Mouse (Mus musculus) heart, embryonic 15.5 days (tissue): ENCODE data around the gene Cnep1r1. TPM values are rescaled to one million over a fixed set of nuclear protein-coding genes. Genes with fewer than 3 reads are reported as not detected.
A peak's percentile ranks its signal among the peaks of the same experiment; 100 is the strongest.

Experiments
- ATAC-seq: fragments of 200-750 bp; cut with Nextera tagmentation; replicated peaks from 2 replicates; pipeline ENCODE4 v1.8.0; 2017; ENCODE audit warnings: low read depth, moderate TSS enrichment; ENCODE audit not compliant: insufficient number of reproducible peaks, insufficient read depth, low FRiP score
- H3K27ac ChIP-seq: fragments of 300-500 bp; sonication (generic); 2 replicates; pipeline ENCODE4 v1.5.1; 2015; ENCODE audit warnings: mild to moderate bottlenecking, inconsistent platforms
- H3K27me3 ChIP-seq: fragments of 300-500 bp; sonication (generic); 2 replicates; pipeline ENCODE4 v1.6.1; 2015; ENCODE audit warnings: inconsistent platforms
- H3K36me3 ChIP-seq: fragments of 300-500 bp; sonication (generic); 2 replicates; pipeline ENCODE4 v1.6.1; 2015; ENCODE audit warnings: mild to moderate bottlenecking, inconsistent platforms
- H3K4me1 ChIP-seq: fragments of 300-500 bp; sonication (generic); replicated peaks from 2 replicates; pipeline ENCODE4 v1.6.1; 2015; ENCODE audit warnings: inconsistent platforms
- H3K4me2 ChIP-seq: fragments of 300-500 bp; sonication (generic); 2 replicates; pipeline ENCODE4 v1.6.1; 2015; ENCODE audit warnings: inconsistent platforms, mild to moderate bottlenecking, moderate library complexity
- H3K4me3 ChIP-seq: fragments of 300-500 bp; sonication (generic); 2 replicates; pipeline ENCODE4 v1.5.1; 2015; ENCODE audit warnings: mild to moderate bottlenecking, inconsistent platforms
- H3K9ac ChIP-seq: fragments of 300-500 bp; sonication (generic); 2 replicates; pipeline ENCODE4 v1.6.1; 2015; ENCODE audit warnings: mild to moderate bottlenecking, inconsistent platforms
- H3K9me3 ChIP-seq: fragments of 300-500 bp; sonication (generic); replicated peaks from 2 replicates; pipeline ENCODE4 v1.6.1; 2016; ENCODE audit warnings: inconsistent platforms
- WGBS: fragments of 180-500 bp; shearing (Covaris S2); methylation state at CpG from one replicate; pipeline ENCODE4 v1.1.7; 2015; ENCODE audit warnings: mixed read lengths; 5-methylcytosine and 5-hydroxymethylcytosine counted together
- polyA plus RNA-seq: library from polyadenylated mRNA; unstranded; fragments of >200 nt; fragmentation: Nextera tagmentation; extraction: Ambion mirVana; gene quantifications from 2 replicates; pipeline ENCODE4 v1.2.1, GENCODE M21; 2015

Cnep1r1 gene
- polyA plus RNA-seq = 40.6 and 41.5 TPM in 2 replicates

DNA sequence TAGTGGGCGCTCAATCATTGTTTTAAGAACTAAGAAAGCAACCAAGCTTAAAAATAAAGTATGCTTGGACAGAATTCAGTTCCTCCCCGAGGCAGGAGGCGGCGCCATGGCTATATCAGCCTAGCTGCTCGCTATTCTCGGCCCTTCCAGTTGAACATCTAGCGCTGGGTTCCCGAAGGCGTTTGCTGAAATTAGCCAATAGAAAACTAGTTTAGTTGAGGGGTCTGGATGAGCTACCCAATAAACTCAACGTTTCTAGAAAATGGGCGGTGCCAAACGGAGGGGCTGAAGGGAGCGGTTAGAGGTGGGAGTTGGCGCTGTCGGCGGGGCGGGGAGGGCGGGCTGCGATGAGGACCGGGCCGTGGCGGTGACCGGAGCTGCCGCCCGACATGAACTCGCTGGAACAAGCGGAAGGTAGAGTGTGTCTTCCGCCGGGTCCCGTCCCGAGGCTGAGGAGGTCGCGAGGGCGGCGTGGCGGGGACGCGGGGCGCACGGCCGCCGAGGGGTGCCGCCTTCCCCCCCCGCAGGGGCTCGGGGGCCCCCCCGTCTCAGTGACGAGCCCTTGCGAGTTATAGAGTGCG, at the start of gene Cnep1r1:
Gene Cnep1r1, plus strand, starts transcription at position 314 of the 581 bp plus-strand sequence.
- WGBS = under 1% methylated on average over 49 of the region's 49 CpGs
- H3K27ac ChIP-seq = peak within 1 kb of the TSS; percentile 84
- peak within 1 kb of the TSS; percentile 68 for H3K4me2 ChIP-seq
- H3K9me3 ChIP-seq = no peaks in the 10 kb centered on the region
- peak within 1 kb of the TSS; percentile 94 for H3K9ac ChIP-seq
- ATAC-seq = peak; percentile 100
- peak within 1 kb of the TSS; percentile 95 for H3K4me3 ChIP-seq
- peaks cover 6% of the 10 kb centered on the region for H3K4me1 ChIP-seq
- H3K36me3 ChIP-seq = peaks cover 18% of the 10 kb centered on the region
- peaks cover 8% of the 10 kb centered on the region; the same call in 1 of the 2 replicates for H3K27me3 ChIP-seq

DNA sequence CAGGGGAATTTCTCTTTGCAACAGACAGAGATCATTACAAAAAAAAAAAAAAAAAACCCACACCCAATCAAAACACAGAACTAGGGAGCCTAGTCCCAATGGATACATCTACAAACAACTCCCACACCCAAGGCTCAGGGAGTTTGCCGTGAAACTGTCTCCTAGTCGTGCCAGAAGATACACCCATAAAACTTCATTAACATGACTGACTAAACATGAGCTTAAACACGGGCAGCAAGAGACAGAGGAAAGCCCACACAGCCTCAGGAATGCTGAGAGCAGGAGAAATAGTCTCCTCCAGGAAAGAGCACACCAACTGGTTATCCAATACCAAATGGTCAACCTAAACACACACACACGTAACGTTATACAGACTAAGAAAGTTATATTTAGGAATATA, 36.4 kb upstream of the Cnep1r1 start:
- WGBS = 64% methylated on average over 5 of the region's 5 CpGs
- H3K27ac ChIP-seq = no peak overlapping the region
- H3K4me1 ChIP-seq = no peaks in the 10 kb centered on the region
- no peak for ATAC-seq
- H3K36me3 ChIP-seq = no peaks in the 10 kb centered on the region
- no peaks in the 10 kb centered on the region for H3K27me3 ChIP-seq
- no peaks in the 10 kb centered on the region for H3K9me3 ChIP-seq
- H3K4me2 ChIP-seq = no peak overlapping the region
- H3K9ac ChIP-seq = no peak overlapping the region
- H3K4me3 ChIP-seq = no peak overlapping the region

DNA sequence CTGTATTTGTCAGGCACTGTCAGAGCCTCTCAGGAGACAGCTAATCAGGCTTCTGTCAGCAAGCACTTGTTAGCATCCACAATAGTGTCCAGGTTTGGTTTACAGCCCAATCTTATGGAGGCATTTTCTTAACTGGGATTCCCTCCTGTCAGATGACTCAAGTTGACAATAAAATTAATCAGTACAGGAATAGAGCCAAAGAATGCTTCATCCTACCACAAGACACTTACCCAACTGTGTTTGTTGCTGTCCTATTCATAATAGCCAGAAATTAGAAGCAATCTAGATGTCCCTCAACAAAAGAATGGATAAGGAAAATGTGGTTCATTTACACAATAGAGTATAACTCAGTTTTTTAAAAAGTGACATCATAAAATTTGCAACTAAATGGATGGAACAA, 30.6 kb upstream of the Cnep1r1 start:
- Histone ChIP-seq H3K4me1 (no peaks in the 10 kb centered on the region), H3K4me3 (no peak overlapping the region), H3K36me3 (no peaks in the 10 kb centered on the region), H3K9me3 (no peaks in the 10 kb centered on the region), H3K4me2 (no peak overlapping the region), H3K27me3 (no peaks in the 10 kb centered on the region), H3K9ac (no peak overlapping the region), H3K27ac (no peak overlapping the region)
- no peak for ATAC-seq

DNA sequence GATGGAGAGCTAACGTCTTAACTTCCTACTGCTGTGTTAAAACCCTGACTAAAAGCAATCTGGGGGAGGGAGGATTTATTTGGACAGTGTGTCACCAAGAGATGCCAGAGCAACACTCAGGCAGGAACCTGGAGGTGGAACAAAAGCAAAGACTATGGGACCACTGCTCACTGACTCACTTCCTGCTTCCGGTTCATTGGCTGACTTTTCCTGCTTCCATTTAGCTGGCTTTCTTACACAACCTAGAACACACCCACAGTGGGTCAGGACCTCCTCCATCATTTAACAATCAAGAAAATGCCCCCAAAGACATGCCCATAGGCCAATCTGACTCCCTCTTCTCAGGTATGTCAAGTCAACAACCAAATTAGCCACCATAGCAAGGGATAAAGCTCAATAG, 26.9 kb upstream of the Cnep1r1 start:
- WGBS = 73% methylated on average over 2 of the region's 2 CpGs
- no peaks in the 10 kb centered on the region for H3K9me3 ChIP-seq
- no peak overlapping the region for H3K4me2 ChIP-seq
- H3K36me3 ChIP-seq = no peaks in the 10 kb centered on the region
- H3K27me3 ChIP-seq = no peaks in the 10 kb centered on the region
- H3K4me3 ChIP-seq = no peak overlapping the region
- H3K4me1 ChIP-seq = no peaks in the 10 kb centered on the region
- H3K27ac ChIP-seq = no peak overlapping the region
- H3K9ac ChIP-seq = no peak overlapping the region
- ATAC-seq = no peak

DNA sequence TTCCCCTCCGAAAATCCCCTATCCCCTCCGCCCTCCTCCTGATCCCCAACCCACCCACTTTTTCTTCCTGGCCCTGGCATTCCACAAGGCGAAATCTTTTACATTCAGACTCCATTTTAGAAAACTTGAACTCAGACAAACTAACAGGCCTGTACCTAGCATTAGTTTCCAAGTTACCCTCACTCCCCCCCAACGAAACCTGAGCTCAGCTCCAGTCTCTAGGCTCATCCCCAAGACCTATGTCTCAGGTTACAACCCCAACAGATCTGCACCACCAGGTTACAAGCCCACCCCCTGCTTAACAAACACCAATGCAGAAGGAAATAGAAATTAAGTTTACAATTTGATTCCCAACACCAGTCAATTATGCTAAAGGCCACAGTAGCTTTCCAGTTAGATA, 25.2 kb upstream of the Cnep1r1 start:
- H3K4me1 ChIP-seq = no peaks in the 10 kb centered on the region
- 69% methylated on average over 4 of the region's 4 CpGs for WGBS
- H3K27me3 ChIP-seq = no peaks in the 10 kb centered on the region
- H3K27ac ChIP-seq = no peak overlapping the region
- H3K4me2 ChIP-seq = no peak overlapping the region
- H3K9ac ChIP-seq = no peak overlapping the region
- no peak overlapping the region for H3K4me3 ChIP-seq
- ATAC-seq = no peak
- H3K9me3 ChIP-seq = no peaks in the 10 kb centered on the region
- no peaks in the 10 kb centered on the region for H3K36me3 ChIP-seq

DNA sequence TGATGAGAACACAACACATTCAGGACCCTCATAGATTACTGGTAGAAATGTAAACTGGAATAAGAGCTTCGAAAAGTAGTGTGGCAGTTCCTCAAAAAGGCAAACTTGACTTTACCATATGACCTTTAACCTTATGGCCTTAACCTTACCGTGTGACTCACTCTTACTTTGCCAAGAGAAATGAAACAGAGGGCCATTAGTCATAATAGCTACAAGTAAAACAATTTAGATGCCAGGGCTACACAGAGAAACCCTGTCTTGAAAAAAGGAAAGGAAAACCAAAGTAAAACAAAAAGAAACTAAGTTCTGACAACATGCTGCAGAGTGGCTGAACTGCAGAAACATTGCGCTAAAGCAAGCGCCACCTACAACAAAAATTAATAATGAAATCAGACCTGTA, 19.7 kb upstream of the Cnep1r1 start:
- Histone ChIP-seq H3K4me2 (no peak overlapping the region), H3K9me3 (no peaks in the 10 kb centered on the region), H3K27me3 (no peaks in the 10 kb centered on the region), H3K4me1 (no peaks in the 10 kb centered on the region), H3K27ac (no peak overlapping the region), H3K4me3 (no peak overlapping the region), H3K36me3 (no peaks in the 10 kb centered on the region), H3K9ac (no peak overlapping the region)
- 76% methylated on average over 4 of the region's 4 CpGs for WGBS
- ATAC-seq = no peak

DNA sequence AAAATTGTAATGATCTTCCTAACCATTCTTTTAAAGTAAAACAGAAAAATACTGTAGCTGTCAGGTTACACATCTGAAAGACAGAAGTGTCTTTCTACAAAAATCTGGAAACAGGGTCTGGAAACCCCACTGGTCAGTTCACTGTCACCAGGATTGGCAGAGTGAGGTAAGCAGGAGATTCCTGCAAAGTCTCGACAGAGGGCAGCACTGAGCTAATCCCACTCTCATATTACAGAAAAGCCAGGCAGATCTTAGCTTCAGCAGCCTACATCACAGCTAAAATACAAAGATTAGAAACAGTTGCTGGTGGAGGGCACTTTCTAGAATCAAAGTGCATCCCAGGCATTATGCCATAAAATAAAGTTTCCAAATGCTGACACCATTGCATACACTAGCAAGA, 19.0 kb upstream of the Cnep1r1 start:
- Histone ChIP-seq H3K9me3 (no peaks in the 10 kb centered on the region), H3K9ac (no peak overlapping the region), H3K27me3 (no peaks in the 10 kb centered on the region), H3K27ac (no peak overlapping the region), H3K4me2 (no peak overlapping the region), H3K4me1 (no peaks in the 10 kb centered on the region), H3K36me3 (no peaks in the 10 kb centered on the region), H3K4me3 (no peak overlapping the region)
- ATAC-seq = no peak
- WGBS = 0% methylated on average over 1 of the region's 1 CpGs

DNA sequence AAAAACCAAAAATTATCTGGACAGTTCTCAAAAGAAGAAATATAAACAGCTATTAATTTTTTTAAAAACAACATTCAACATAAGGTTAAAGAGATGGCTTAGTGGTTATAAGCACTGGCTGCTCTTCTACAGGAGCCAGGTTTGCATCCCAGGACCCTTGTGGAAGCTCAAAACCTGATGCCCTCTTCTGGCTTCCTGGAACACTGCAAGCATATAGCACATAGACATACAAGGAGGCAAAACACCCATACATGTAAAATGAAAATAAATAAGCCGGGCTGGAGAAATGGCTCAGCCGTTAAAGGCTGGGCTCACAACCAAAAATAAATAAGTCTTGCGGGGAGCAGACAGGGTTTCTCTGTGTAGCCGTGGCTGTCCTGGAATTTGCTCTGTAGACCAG, 9.3 kb upstream of the Cnep1r1 start:
- H3K36me3 ChIP-seq = no peaks in the 10 kb centered on the region
- 90% methylated on average over 4 of the region's 4 CpGs for WGBS
- no peak overlapping the region for H3K9ac ChIP-seq
- H3K4me3 ChIP-seq = no peak overlapping the region
- no peaks in the 10 kb centered on the region for H3K9me3 ChIP-seq
- H3K27ac ChIP-seq = no peak overlapping the region
- H3K4me1 ChIP-seq = no peaks in the 10 kb centered on the region
- H3K27me3 ChIP-seq = peaks cover 1% of the 10 kb centered on the region; the same call in 1 of the 2 replicates
- H3K4me2 ChIP-seq = no peak overlapping the region
- no peak for ATAC-seq

DNA sequence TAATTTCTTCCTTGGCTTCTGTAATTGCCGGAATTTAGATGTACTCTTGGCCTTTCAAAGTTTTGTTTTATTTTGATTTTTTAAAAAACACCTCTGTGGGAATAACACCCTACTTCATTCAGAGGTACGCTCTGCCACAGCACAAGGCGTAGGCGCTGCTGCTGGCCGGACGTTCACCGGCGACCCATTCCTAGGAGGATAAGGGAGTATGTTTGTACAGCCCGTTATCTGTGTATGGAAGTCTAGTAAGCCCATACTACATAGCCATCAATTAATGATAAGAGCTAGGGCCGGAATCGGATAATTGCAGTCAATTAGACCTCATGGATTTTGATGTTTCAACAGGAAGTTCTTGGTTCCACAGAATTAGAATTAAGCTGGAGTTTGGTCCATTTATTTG, 507 bp downstream of the Cnep1r1 start:
- peak overlapping the region; percentile 94 for H3K9ac ChIP-seq
- WGBS = under 1% methylated on average over 11 of the region's 11 CpGs
- H3K36me3 ChIP-seq = peaks cover 18% of the 10 kb centered on the region
- peak overlapping the region; percentile 84 for H3K27ac ChIP-seq
- H3K27me3 ChIP-seq = peaks cover 8% of the 10 kb centered on the region; the same call in 1 of the 2 replicates
- H3K4me1 ChIP-seq = peaks cover 6% of the 10 kb centered on the region
- no peaks in the 10 kb centered on the region for H3K9me3 ChIP-seq
- no peak for ATAC-seq
- peak overlapping the region; percentile 95 for H3K4me3 ChIP-seq
- peak overlapping the region; percentile 68 for H3K4me2 ChIP-seq

DNA sequence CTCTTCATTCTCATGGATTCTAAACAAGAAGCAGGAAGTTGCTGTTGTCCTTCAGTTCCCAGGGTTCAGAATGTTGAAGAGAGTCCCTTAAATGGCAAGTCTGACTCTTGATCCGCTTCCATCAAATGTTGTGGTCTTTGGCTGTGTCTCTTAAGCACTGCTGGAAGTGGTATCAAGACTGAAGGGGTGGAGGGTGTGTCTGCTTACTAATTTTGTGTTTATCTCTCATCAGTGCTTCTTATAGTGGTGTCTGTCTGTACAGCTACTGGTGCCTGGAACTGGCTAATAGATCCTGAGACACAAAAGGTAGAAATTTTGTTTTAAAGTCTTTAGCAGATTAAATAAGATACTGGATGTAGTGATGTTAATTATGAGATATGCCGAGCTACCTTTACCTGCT, 6.3 kb downstream of the Cnep1r1 start:
- Histone ChIP-seq H3K4me2 (no peak overlapping the region), H3K27ac (no peak overlapping the region), H3K4me1 (no peaks in the 10 kb centered on the region), H3K36me3 (peaks cover 49% of the 10 kb centered on the region), H3K27me3 (no peaks in the 10 kb centered on the region), H3K9ac (no peak overlapping the region), H3K4me3 (no peak overlapping the region), H3K9me3 (no peaks in the 10 kb centered on the region)
- ATAC-seq = no peak
- 89% methylated on average over 2 of the region's 2 CpGs for WGBS

DNA sequence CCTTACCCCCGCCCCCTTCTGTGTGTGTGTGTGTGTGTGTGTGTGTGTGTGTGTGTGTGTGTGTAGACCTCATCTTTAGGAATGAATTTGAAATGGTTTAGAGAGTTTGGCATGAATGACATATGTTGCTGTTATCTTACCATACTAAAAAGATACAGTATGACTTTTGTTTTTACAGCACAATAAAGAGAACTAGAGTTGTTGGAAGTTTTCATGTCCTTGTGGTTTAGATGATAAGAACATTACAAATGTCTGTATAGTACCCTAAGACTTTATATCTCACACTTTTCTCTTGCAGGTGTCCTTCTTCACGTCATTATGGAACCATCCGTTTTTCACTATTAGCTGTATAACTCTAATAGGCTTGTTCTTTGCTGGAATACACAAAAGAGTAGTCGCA, 10.8 kb downstream of the Cnep1r1 start:
- H3K4me2 ChIP-seq = no peak overlapping the region
- H3K9me3 ChIP-seq = no peaks in the 10 kb centered on the region
- no peaks in the 10 kb centered on the region for H3K27me3 ChIP-seq
- no peak for ATAC-seq
- no peaks in the 10 kb centered on the region for H3K4me1 ChIP-seq
- no peak overlapping the region for H3K4me3 ChIP-seq
- H3K36me3 ChIP-seq = peaks cover 66% of the 10 kb centered on the region
- H3K9ac ChIP-seq = no peak overlapping the region
- 89% methylated on average over 4 of the region's 4 CpGs for WGBS
- no peak overlapping the region for H3K27ac ChIP-seq

DNA sequence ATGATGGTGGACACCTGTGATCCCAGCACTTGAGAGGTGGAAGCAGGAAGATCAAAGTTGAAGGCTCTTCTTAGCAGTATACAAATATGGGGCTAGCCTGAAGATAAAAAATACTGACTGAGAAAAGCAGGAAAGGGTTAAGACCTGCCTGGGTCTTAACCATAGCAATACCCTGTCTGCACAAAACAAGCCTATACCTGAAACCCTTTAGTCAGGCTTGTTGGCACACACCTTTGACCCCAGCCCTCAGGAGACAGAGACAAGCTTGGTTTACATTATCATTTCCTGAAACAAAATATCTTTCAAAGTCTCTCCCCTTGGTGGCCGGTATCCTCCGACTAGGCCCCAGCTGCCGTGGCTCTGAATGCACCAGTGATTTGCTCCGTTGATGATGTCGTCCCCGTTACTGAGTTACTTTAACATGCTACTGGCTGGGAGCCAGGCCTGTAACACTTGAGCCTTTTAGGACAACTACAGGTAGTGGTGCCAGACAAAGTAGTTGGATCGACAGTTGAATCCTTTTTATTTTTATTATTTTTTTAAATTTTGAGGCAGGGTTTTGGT, 12.3 kb downstream of the Cnep1r1 start:
- Histone ChIP-seq H3K9me3 (no peaks in the 10 kb centered on the region), H3K4me3 (no peak overlapping the region), H3K27ac (no peak overlapping the region), H3K9ac (no peak overlapping the region), H3K27me3 (no peaks in the 10 kb centered on the region), H3K4me2 (no peak overlapping the region), H3K36me3 (peaks cover 67% of the 10 kb centered on the region), H3K4me1 (no peaks in the 10 kb centered on the region)
- ATAC-seq = no peak
- 57% methylated on average over 7 of the region's 7 CpGs for WGBS
